Mouse (Mus musculus) inflammation-experienced regulatory T-cells, adult 6 months (primary cell): ENCODE data around the gene Kif16b. TPM values are rescaled to one million over a fixed set of nuclear protein-coding genes. Genes with fewer than 3 reads are reported as not detected.
"Not testable (repeated sequence)": the region's sequence is repeated elsewhere in the genome, so short reads cannot be mapped to it uniquely, and the experiment has no call there.

Source experiments
- ATAC-seq: one replicate; pipeline ENCODE4 v1.8.0; 2017
- polyA plus RNA-seq, 3 experiments: library from polyadenylated mRNA; unstranded; fragments of 100-300 nt; shearing (Covaris generic); gene quantifications; one replicate each; pipeline ENCODE4 v1.2.1; 2017

Gene Kif16b
- polyA plus RNA-seq, 3 experiments from 2014 or later, result 10.0 to 12.9 (median 11.7) TPM

DNA sequence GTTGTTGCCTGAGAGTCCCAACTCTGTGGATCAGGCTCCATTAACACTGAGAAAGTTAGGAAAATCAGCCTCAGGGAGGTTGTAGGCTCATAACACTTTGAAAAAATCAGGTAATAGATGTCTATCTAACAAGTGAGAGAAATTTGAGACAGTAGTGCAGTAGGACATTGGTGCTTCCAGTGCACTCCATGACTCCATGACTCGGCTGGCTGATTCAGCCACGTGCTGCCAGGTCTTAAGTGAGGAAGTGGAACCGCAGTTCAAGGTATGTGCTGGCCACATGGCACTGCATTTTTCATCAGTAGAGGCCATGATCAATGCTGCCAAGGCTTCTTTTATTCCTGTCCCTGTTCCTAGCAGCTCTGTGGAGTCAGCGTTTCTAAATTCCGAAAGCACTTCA, 315.5 kb downstream of the Kif16b start:
- no peak for ATAC-seq

DNA sequence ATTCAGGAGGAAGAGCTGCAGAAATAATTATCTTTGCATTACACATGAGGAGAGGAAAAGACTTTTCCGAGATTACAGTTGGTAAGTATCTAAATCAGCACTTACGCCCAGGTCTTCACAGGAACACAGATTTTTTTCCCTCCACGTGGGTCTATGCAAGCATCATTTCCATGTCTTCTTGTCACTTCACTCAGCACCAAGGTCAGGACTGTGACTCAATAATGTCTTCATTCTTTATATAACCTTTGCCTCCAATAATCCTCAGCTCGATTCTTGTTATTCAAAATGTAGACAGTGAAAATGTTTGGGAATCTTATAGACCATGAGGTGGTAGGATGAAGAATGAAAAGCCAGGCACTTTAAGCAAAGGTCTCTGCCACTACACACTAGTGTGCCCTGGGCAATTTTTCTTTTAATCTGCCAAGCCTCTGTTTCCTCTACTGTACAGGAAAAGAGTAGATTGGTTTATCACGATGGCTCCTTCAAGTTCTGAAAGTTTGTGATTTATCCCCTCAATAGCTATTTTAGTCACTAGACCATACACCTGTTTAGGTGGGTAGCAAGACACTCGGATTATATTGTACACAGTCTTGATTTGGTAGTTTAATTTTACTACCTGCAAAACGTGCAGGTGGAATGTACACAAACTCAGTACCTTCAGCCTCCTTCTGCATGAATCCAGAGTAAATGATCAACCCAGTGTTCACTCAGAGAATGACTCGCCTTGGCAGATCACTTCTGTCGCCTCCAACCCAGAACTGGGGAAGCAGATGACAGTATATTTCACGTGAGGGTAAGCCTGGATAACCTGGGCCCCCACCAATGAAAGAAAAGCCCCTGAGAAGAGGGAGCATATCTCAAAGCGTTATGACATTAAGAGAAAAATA, 316.2 kb downstream of the Kif16b start:
- ATAC-seq, result no peak

DNA sequence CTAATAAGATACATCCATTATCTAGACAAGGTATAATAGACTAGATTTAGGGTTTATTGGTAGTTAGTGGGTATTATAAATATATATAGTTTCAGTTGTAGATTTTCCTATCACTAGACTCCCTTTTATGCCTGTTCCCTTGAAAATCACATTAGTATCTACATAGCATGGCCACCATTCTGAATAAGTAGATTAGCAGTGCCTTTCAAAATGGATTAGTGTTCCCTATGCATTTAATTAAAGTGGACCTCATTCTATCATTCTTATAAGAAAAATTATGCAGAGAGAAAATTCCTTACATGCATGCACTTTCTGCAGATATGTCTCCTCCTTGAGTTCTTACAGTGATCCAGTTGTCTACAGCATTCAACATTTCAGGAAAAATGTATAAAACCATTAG, 320.9 kb downstream of the Kif16b start:
- ATAC-seq, result no peak

DNA sequence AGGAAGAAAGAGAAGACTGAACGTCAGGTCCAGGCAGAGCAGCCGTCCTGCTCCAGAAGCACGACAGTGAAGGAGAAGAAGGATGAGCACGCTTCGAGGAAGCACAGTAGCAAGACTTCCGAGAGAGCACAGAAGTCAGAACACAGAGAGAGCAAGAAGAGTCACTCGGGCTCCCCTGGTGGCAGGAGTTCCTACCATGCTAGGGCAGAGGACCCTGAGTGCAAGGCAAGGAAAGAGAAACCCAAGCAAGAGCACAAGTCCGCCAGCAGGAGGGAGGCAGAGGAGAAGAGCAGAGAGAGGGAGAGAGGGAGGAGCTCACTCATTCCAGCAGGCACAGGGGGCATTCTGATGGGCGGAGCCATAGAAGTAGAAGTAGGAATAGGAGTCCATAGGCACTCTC, 323.9 kb downstream of the Kif16b start:
- ATAC-seq, result not testable (repeated sequence)

DNA sequence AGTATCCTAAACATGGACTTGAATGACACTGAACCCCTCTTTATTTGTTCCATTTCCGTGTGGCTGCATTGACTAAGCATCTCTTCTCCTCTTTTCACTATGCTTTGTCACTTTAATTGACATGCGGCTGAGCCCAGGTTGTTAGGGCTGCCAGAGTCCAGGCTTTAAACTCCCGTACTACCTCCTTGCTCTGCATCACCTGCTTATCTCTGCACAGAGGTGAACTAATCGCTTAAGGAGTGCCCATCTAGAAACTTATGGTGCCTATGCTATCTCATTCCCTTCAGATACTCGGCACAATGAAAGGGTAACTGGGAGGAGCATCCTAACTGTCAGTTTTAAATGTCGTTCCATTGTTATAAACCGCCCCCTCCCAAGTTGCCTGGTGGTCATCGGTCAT, 331.6 kb downstream of the Kif16b start:
- no peak for ATAC-seq

Other genes with a start within 250 kb of the Kif16b start
- gene Snrpb2, start 161.5 kb upstream of the Kif16b start, polyA plus RNA-seq, result 100 to 1,000 TPM in 2 of 3 experiments, 10 to 100 TPM in 1; 75.2 to 133 (median 101) TPM
- gene Otor, start 176.9 kb upstream of the Kif16b start, polyA plus RNA-seq, result not detected